20 mouse cellular contexts compared by ENCODE assay signal in genomic region chr6:24613918-24614317, GRCm38 (mm10). TPM values are rescaled to one million over a fixed set of nuclear protein-coding genes. Genes with fewer than 3 reads are reported as not detected.
"Had no signal": no experiment of that assay in that cellular context is flagged by ENCODE, and none has a peak within 500 bp of the region (broad histone marks: within the 10 kb centered on the region; RNA-seq: fewer than 3 reads in every experiment).

No protein-coding gene starts in this region.

- H3K27ac ChIP-seq: layer of hippocampus, adult 2 months; limb, embryonic 12.5 days; liver, embryonic 13.5 days; lung, embryonic 15.5 days; neural tube, embryonic 15.5 days; stomach, embryonic 15.5 days had no signal

- H3K4me3 ChIP-seq: layer of hippocampus, adult 2 months; limb, embryonic 12.5 days; liver, embryonic 13.5 days; lung, embryonic 15.5 days; myocyte; neural tube, embryonic 15.5 days; stomach, embryonic 15.5 days had no signal

- DNase-seq: kidney, adult 18-20 months; kidney, postnatal 10 days; kidney, postnatal 4 days; liver; liver, embryonic 13.5 days; liver, postnatal 0 days; lung, postnatal 14 days; midbrain, embryonic 14.5 days; right cerebral cortex, postnatal 4 days; spleen, adult 18-20 months; thymus, postnatal 36 days had no signal

RNA-seq across cellular contexts. Expression of gene Lmod2, which starts 16.4 kb away (rescaled TPM):
- total RNA-seq: layer of hippocampus, adult 2 months; layer of hippocampus, postnatal 10 days; left cerebral cortex, postnatal 25 days; megakaryocyte-erythroid progenitor cell, adult 5-6 weeks had no signal
